Mouse (Mus musculus) gastrocnemius, postnatal 36 days (tissue): ENCODE measurements at regions not wholly inside any gene's neighbourhood (a gene's known extent, or its start where the extent isn't known, plus 50 kb on each side); places are given as distances from the start of the nearest gene placed in this dataset.

ENCODE experiments used
- DNase-seq, 2 experiments: peaks; one replicate each; pipeline ENCODE4 v3.0.0; 2022
- intact Hi-C: fragments of 180-260 bp; cut with DNase I; formaldehyde crosslinking; loops from one replicate; pipeline ENCODE4 v1.15.1; 2025
- microRNA-seq, 2 experiments: library from miRNA; unstranded; fragments of <30 nt; microRNA quantifications; one replicate each; pipeline ENCODE4 v1.2.0; 2021

GRCm38 (mm10) chr8:44094818-44095217 lies 385.0 kb upstream of the Adam34 start:
- DNase-seq, result no peak
- intact Hi-C loops, result no loop called here

GRCm38 (mm10) chr8:44093491-44093890 lies 383.6 kb upstream of the Adam34 start:
- DNase-seq, result no peak

GRCm38 (mm10) chr8:44082057-44082456 lies 372.2 kb upstream of the Adam34 start:
- no peak for DNase-seq
- intact Hi-C loops, result no loop called here

More at GRCm38 (mm10) chr8:44093491-44093890, 383.6 kb upstream of the Adam34 start:
- intact Hi-C loops, result no loop called here

GRCm38 (mm10) chr8:44058846-44059245 lies 349.0 kb upstream of the Adam34 start:
- DNase-seq, result no peak
- intact Hi-C loops, result no loop called here

- no peak for DNase-seq
- intact Hi-C loops, result no loop called here
These were observed 332.9 kb upstream of the Adam34 start for GRCm38 (mm10) chr8:44042572-44043355.

- DNase-seq, result no peak
- intact Hi-C loops, result no loop called here
These were observed 324.4 kb upstream of the Adam34 start for GRCm38 (mm10) chr8:44034211-44034610.

- intact Hi-C loops, result no loop called here
- no peak for DNase-seq
These were observed 321.5 kb upstream of the Adam34 start for GRCm38 (mm10) chr8:44031376-44031775.

- no peak for DNase-seq
- intact Hi-C loops, result no loop called here
These were observed 321.1 kb upstream of the Adam34 start for GRCm38 (mm10) chr8:44030972-44031371.

GRCm38 (mm10) chr8:44027738-44028137 lies 317.9 kb upstream of the Adam34 start:
- DNase-seq, result no peak
- intact Hi-C loops, result no loop called here

- intact Hi-C loops, result no loop called here
- DNase-seq, result peak in 1 of 2 experiments; percentile 7
These were observed 316.1 kb upstream of the Adam34 start for GRCm38 (mm10) chr8:44025926-44026325.

- intact Hi-C loops, result no loop called here
- no peak for DNase-seq
These were observed 314.2 kb upstream of the Adam34 start for GRCm38 (mm10) chr8:44024028-44024427.

Small RNAs in the stretch of these regions (microRNA-seq; reads per million reads assigned to microRNA genes)
- 0 reads per million in 2 experiments for gene Gm24591
